Mouse (Mus musculus) neural tube, embryonic 11.5 days (tissue): ENCODE measurements around the gene Acsbg2. TPM values are rescaled to one million over a fixed set of nuclear protein-coding genes. Genes with fewer than 3 reads are reported as not detected.

ENCODE experiments used
- ATAC-seq: fragments of 200-750 bp; cut with Nextera tagmentation; 2 replicates; pipeline ENCODE4 v1.8.0; 2017; ENCODE audit warnings: moderate number of reproducible peaks, mild to moderate bottlenecking, moderate TSS enrichment, moderate library complexity; ENCODE audit not compliant: insufficient read depth, low FRiP score, low TSS enrichment
- DNase-seq: peaks from one replicate; pipeline ENCODE4 v3.0.0-alpha.2; 2015; ENCODE audit warnings: low spot score
- H3K27ac ChIP-seq: fragments of 300-500 bp; sonication (generic); 2 replicates; pipeline ENCODE4 v1.5.1; 2014; ENCODE audit warnings: low read depth, mild to moderate bottlenecking, low read length
- H3K27me3 ChIP-seq: fragments of 300-500 bp; sonication (generic); 2 replicates; pipeline ENCODE4 v1.6.1; 2014; ENCODE audit warnings: mild to moderate bottlenecking, low read length, mixed read lengths; ENCODE audit not compliant: control insufficient read depth, insufficient read depth
- H3K36me3 ChIP-seq: fragments of 300-500 bp; sonication (generic); 2 replicates; pipeline ENCODE4 v1.6.1; 2014; ENCODE audit warnings: mild to moderate bottlenecking, low read length, moderate library complexity, mixed read lengths; ENCODE audit not compliant: control insufficient read depth, insufficient read depth
- H3K4me1 ChIP-seq: fragments of 300-500 bp; sonication (generic); 2 replicates; pipeline ENCODE4 v1.6.1; 2014; ENCODE audit warnings: low read length, mixed read lengths; ENCODE audit not compliant: control insufficient read depth, insufficient read depth
- H3K4me2 ChIP-seq: fragments of 300-500 bp; sonication (generic); 2 replicates; pipeline ENCODE4 v1.6.1; 2014; ENCODE audit warnings: low read depth, mild to moderate bottlenecking, moderate library complexity
- H3K4me3 ChIP-seq: fragments of 300-500 bp; sonication (generic); 2 replicates; pipeline ENCODE4 v1.5.1; 2014; ENCODE audit warnings: low read depth, low read length
- H3K9ac ChIP-seq: fragments of 300-500 bp; sonication (generic); 2 replicates; pipeline ENCODE4 v1.6.1; 2014; ENCODE audit warnings: mild to moderate bottlenecking, low read length
- H3K9me3 ChIP-seq: fragments of 300-500 bp; sonication (generic); 2 replicates; pipeline ENCODE4 v1.6.1; 2016; ENCODE audit warnings: low read length; ENCODE audit not compliant: control insufficient read depth
- whole genome bisulfite sequencing: fragments of 180-500 bp; shearing (Covaris S2); extraction: QIAGEN DNeasy Blood & Tissue Kit; methylation state at CpG from one replicate; pipeline ENCODE4 v1.1.7; 2014; 5-methylcytosine and 5-hydroxymethylcytosine counted together
- polyA plus RNA-seq: library from polyadenylated mRNA; unstranded; fragments of >200 nt; fragmentation: Nextera tagmentation; extraction: Ambion mirVana; gene quantifications from 2 replicates; pipeline ENCODE4 v1.2.1, GENCODE M21; 2014

The Acsbg2 gene
- polyA plus RNA-seq, 1 experiment from 2014 or later = not detected

- Histone ChIP-seq H3K27me3 (no peaks in the 10 kb centered on the region), H3K4me2 (no peak overlapping the region), H3K9ac (no peak overlapping the region), H3K4me3 (no peak overlapping the region), H3K4me1 (no peaks in the 10 kb centered on the region), H3K27ac (no peak overlapping the region), H3K9me3 (no peaks in the 10 kb centered on the region), H3K36me3 (no peaks in the 10 kb centered on the region)
- no peak for DNase-seq
- 92% methylated on average over 19 of the region's 19 CpGs for WGBS
- ATAC-seq = no peak
Observed at GRCm38 (mm10) chr17:56877426-56877825, 3.2 kb upstream of the Acsbg2 start.

GRCm38 (mm10) chr17:56876981-56877380 is 2.7 kb upstream of the Acsbg2 start:
- Histone ChIP-seq H3K9ac (no peak overlapping the region), H3K4me3 (no peak overlapping the region), H3K27ac (no peak overlapping the region), H3K4me2 (no peak overlapping the region), H3K27me3 (no peaks in the 10 kb centered on the region), H3K4me1 (no peaks in the 10 kb centered on the region), H3K9me3 (no peaks in the 10 kb centered on the region), H3K36me3 (no peaks in the 10 kb centered on the region)
- no peak for ATAC-seq
- WGBS = 65% methylated on average over 8 of the region's 8 CpGs
- DNase-seq = no peak

GRCm38 (mm10) chr17:56876465-56876864 is 2.2 kb upstream of the Acsbg2 start:
- no peak overlapping the region for H3K4me3 ChIP-seq

GRCm38 (mm10) chr17:56874936-56875651 is 847 bp upstream of the Acsbg2 start, which contains the start of gene 1700061G19Rik:
1700061G19Rik (plus strand) TSS chr17:56875477.
- Histone ChIP-seq H3K27ac (no peak within 1 kb of the TSS), H3K36me3 (no peaks in the 10 kb centered on the region), H3K9ac (no peak within 1 kb of the TSS), H3K9me3 (no peaks in the 10 kb centered on the region), H3K27me3 (no peaks in the 10 kb centered on the region), H3K4me1 (no peaks in the 10 kb centered on the region), H3K4me2 (no peak within 1 kb of the TSS), H3K4me3 (no peak within 1 kb of the TSS)
- ATAC-seq (no peak), DNase-seq (no peak)
- 90% methylated on average over 12 of the region's 12 CpGs for WGBS

More at GRCm38 (mm10) chr17:56876465-56876864, 2.2 kb upstream of the Acsbg2 start:
- H3K4me1 ChIP-seq = no peaks in the 10 kb centered on the region
- H3K9me3 ChIP-seq = no peaks in the 10 kb centered on the region
- H3K4me2 ChIP-seq = no peak overlapping the region
- DNase-seq = no peak
- no peak overlapping the region for H3K27ac ChIP-seq
- H3K36me3 ChIP-seq = no peaks in the 10 kb centered on the region
- H3K27me3 ChIP-seq = no peaks in the 10 kb centered on the region
- no peak for ATAC-seq
- no peak overlapping the region for H3K9ac ChIP-seq
- 67% methylated on average over 3 of the region's 3 CpGs for WGBS

- H3K9me3 ChIP-seq = peaks cover 2% of the 10 kb centered on the region; the same call in 1 of the 2 replicates
- no peak overlapping the region for H3K9ac ChIP-seq
- H3K4me2 ChIP-seq = no peak overlapping the region
- H3K4me1 ChIP-seq = no peaks in the 10 kb centered on the region
- no peaks in the 10 kb centered on the region for H3K27me3 ChIP-seq
- WGBS = 83% methylated on average over 7 of the region's 7 CpGs
- no peaks in the 10 kb centered on the region for H3K36me3 ChIP-seq
- ATAC-seq (no peak), DNase-seq (no peak)
- no peak overlapping the region for H3K27ac ChIP-seq
- no peak overlapping the region for H3K4me3 ChIP-seq
Observed at GRCm38 (mm10) chr17:56872512-56872911, 1.7 kb downstream of the Acsbg2 start.

GRCm38 (mm10) chr17:56871767-56872166 is 2.5 kb downstream of the Acsbg2 start:
- no peak overlapping the region for H3K9ac ChIP-seq
- no peak overlapping the region for H3K4me2 ChIP-seq
- 78% methylated on average over 8 of the region's 8 CpGs for WGBS
- no peak for DNase-seq
- no peaks in the 10 kb centered on the region for H3K27me3 ChIP-seq
- H3K36me3 ChIP-seq = no peaks in the 10 kb centered on the region
- no peak overlapping the region for H3K27ac ChIP-seq
- no peaks in the 10 kb centered on the region for H3K4me1 ChIP-seq
- H3K9me3 ChIP-seq = peaks cover 2% of the 10 kb centered on the region; the same call in 1 of the 2 replicates
- ATAC-seq = no peak
- no peak overlapping the region for H3K4me3 ChIP-seq

- Histone ChIP-seq H3K36me3 (no peaks in the 10 kb centered on the region), H3K4me1 (no peaks in the 10 kb centered on the region), H3K27me3 (no peaks in the 10 kb centered on the region), H3K9ac (no peak overlapping the region), H3K4me3 (no peak overlapping the region), H3K4me2 (no peak overlapping the region), H3K27ac (no peak overlapping the region), H3K9me3 (peaks cover 2% of the 10 kb centered on the region; the same call in 1 of the 2 replicates)
- 75% methylated on average over 15 of the region's 15 CpGs for WGBS
- ATAC-seq (no peak), DNase-seq (no peak)
Observed at GRCm38 (mm10) chr17:56870287-56870953, 3.8 kb downstream of the Acsbg2 start.

- Histone ChIP-seq H3K27ac (no peak overlapping the region), H3K4me3 (no peak overlapping the region), H3K9ac (no peak overlapping the region), H3K36me3 (no peaks in the 10 kb centered on the region), H3K4me2 (no peak overlapping the region), H3K27me3 (no peaks in the 10 kb centered on the region), H3K4me1 (no peaks in the 10 kb centered on the region), H3K9me3 (peaks cover 2% of the 10 kb centered on the region; the same call in 1 of the 2 replicates)
- 76% methylated on average over 9 of the region's 9 CpGs for whole genome bisulfite sequencing
- ATAC-seq (no peak), DNase-seq (no peak)
Observed at GRCm38 (mm10) chr17:56869481-56869977, 4.7 kb downstream of the Acsbg2 start.
